Mouse (Mus musculus) heart, embryonic 11.5 days (tissue): Measurements from ENCODE around the gene Ubqln4. TPM values are rescaled to one million over a fixed set of nuclear protein-coding genes. Genes with fewer than 3 reads are reported as not detected.

Source experiments
- ATAC-seq: fragments of 200-750 bp; cut with Nextera tagmentation; replicated peaks from 2 replicates; pipeline ENCODE4 v1.8.0; 2017; ENCODE audit warnings: moderate library complexity; ENCODE audit not compliant: insufficient number of reproducible peaks, low FRiP score, low TSS enrichment
- H3K27ac ChIP-seq: fragments of 300-500 bp; sonication (generic); 2 replicates; pipeline ENCODE4 v1.5.1; 2014; ENCODE audit warnings: mild to moderate bottlenecking, low read depth, low read length
- H3K27me3 ChIP-seq: fragments of 300-500 bp; sonication (generic); 2 replicates; pipeline ENCODE4 v1.6.1; 2014; ENCODE audit warnings: mild to moderate bottlenecking, low read length, mixed read lengths; ENCODE audit not compliant: control insufficient read depth, insufficient read depth
- H3K36me3 ChIP-seq: fragments of 300-500 bp; sonication (generic); 2 replicates; pipeline ENCODE4 v1.6.1; 2014; ENCODE audit warnings: mild to moderate bottlenecking, low read length, moderate library complexity, mixed read lengths; ENCODE audit not compliant: control insufficient read depth, insufficient read depth
- H3K4me1 ChIP-seq: fragments of 300-500 bp; sonication (generic); 2 replicates; pipeline ENCODE4 v1.6.1; 2014; ENCODE audit warnings: low read length; ENCODE audit not compliant: control insufficient read depth, insufficient read depth
- H3K4me2 ChIP-seq: fragments of 300-500 bp; sonication (generic); 2 replicates; pipeline ENCODE4 v1.6.1; 2014; ENCODE audit warnings: mild to moderate bottlenecking, moderate library complexity
- H3K4me3 ChIP-seq: fragments of 300-500 bp; sonication (generic); 2 replicates; pipeline ENCODE4 v1.5.1; 2014; ENCODE audit warnings: low read depth, low read length
- H3K9ac ChIP-seq: fragments of 300-500 bp; sonication (generic); 2 replicates; pipeline ENCODE4 v1.6.1; 2014; ENCODE audit warnings: mild to moderate bottlenecking, low read depth, low read length, moderate library complexity
- H3K9me3 ChIP-seq: fragments of 300-500 bp; sonication (generic); replicated peaks from 2 replicates; pipeline ENCODE4 v1.6.1; 2016; ENCODE audit warnings: low read length; ENCODE audit not compliant: control insufficient read depth
- WGBS: fragments of 180-500 bp; shearing (Covaris S2); extraction: QIAGEN DNeasy Blood & Tissue Kit; methylation state at CpG from one replicate; pipeline ENCODE4 v1.1.7; 2014; ENCODE audit not compliant: insufficient replicate concordance; 5-methylcytosine and 5-hydroxymethylcytosine counted together
- polyA plus RNA-seq: library from polyadenylated mRNA; unstranded; fragments of >200 nt; fragmentation: Nextera tagmentation; extraction: Ambion mirVana; gene quantifications from 2 replicates; pipeline ENCODE4 v1.2.1, GENCODE M21; 2014

Gene Ubqln4
- polyA plus RNA-seq, 1 experiment from 2014 or later = 48.8 TPM

DNA sequence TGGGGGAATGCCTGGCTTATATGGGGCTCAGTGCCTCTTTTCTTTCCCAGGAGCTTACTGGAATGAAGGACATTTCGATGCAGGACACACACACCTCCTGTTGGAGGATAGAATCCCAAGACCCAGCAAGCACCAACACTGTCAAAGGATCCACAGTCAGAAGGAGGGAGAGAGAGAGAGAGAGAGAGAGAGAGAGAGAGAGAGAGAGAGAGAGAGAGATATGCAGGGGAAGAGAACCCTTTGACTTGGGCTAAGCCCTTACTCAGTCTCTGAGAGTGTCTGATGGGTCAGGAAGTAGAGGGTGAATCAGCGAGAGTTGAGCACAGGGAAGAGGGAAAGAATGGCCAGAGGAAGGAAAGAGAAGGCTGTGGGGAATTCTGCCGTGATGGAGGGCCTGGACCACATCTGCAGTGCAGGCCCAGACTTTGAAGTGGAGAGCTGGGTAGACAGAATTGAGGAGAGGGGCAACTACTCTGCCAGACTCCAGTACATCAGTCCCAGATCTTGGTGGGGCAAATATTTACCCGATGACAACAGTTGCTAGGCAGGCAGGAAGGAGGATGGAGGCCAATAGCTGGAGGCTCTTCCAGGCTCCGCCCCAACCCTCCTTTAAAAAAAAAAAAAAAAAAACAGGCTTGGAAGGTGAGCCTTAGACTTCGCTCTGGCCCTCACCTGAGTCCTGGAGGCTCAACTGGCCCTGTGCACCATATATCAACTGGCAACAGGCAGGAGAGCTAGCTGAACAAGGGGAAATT, 41.2 kb upstream of the Ubqln4 start:
- Histone ChIP-seq H3K4me3 (no peak overlapping the region), H3K9me3 (no peaks in the 10 kb centered on the region), H3K4me1 (peaks cover 30% of the 10 kb centered on the region), H3K36me3 (no peaks in the 10 kb centered on the region), H3K27ac (peak overlapping the region; percentile 60), H3K27me3 (no peaks in the 10 kb centered on the region), H3K4me2 (no peak overlapping the region), H3K9ac (peak overlapping the region; percentile 22; the same call in 1 of the 2 replicates)
- ATAC-seq = no peak
- 36% methylated on average over 6 of the region's 6 CpGs for WGBS

DNA sequence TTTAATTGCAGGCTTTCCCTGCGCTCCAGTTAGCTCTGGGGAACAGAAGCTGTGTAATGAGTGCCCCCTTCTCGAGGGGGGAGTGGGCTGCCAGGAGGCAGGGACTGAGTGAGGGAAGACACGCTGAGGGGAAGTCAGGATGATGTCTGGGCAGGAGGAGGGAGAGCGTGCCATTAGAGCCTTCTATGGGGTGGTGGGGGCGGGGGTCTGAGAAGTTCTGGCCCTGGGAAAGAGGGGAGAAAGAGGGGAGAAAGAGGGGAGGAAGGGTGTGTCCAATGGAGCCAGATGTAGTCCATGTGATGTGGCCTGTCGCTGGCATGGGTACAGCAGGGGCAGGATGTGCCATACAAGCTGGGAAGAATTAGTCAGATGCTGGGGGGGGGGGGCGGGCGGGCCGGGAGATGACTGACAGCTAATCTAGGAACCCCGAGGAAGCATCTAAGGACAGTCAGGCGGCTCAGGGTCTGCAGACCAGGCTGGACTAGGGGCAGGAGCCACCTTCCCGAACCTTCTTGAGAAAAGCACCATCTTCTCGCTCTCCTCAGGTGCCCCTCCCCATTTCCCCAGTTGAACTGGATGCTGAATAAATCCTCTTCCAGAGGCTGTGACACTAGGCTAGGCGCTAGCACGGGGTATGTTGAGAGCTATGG, 40.5 kb upstream of the Ubqln4 start:
- ATAC-seq = no peak
- H3K9ac ChIP-seq = no peak overlapping the region; the same call in 1 of the 2 replicates
- no peaks in the 10 kb centered on the region for H3K9me3 ChIP-seq
- no peaks in the 10 kb centered on the region for H3K27me3 ChIP-seq
- no peak overlapping the region for H3K4me3 ChIP-seq
- peak overlapping the region; percentile 60 for H3K27ac ChIP-seq
- H3K4me2 ChIP-seq = no peak overlapping the region
- no peaks in the 10 kb centered on the region for H3K36me3 ChIP-seq
- H3K4me1 ChIP-seq = peaks cover 30% of the 10 kb centered on the region
- WGBS = 40% methylated on average over 12 of the region's 15 CpGs

DNA sequence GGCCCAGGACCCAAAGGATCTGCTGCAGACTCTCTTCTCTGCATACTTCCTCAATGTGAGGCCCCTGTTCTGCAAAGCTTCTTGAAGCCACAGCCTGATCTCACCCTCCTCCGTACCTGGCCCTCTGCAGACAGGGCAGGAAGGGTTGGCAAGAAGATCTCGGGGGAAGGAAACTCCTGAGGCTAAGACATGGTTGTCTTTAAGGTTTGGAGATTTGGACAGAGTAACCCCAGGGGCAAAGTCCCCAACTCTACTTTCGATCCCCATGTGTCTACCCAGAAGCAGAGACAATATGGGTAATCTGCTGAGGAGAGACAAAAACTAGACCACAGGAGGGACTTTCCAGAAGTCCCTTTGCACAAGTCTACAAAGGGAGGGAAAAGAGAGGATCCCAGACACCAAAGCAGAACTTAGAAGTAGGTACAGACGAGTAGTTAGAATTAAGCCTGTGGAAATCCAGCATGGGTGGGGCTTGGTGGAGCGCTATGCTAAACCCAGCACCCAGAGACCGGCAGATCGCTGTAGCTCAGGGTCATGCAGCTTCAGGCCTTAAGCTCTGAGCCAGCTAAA, 39.9 kb upstream of the Ubqln4 start:
- H3K27ac ChIP-seq = no peak overlapping the region
- H3K4me2 ChIP-seq = no peak overlapping the region
- no peaks in the 10 kb centered on the region for H3K9me3 ChIP-seq
- H3K4me1 ChIP-seq = peaks cover 30% of the 10 kb centered on the region
- H3K27me3 ChIP-seq = no peaks in the 10 kb centered on the region
- no peak for ATAC-seq
- WGBS = 81% methylated on average over 7 of the region's 7 CpGs
- no peak overlapping the region for H3K4me3 ChIP-seq
- no peak overlapping the region for H3K9ac ChIP-seq
- no peaks in the 10 kb centered on the region for H3K36me3 ChIP-seq

DNA sequence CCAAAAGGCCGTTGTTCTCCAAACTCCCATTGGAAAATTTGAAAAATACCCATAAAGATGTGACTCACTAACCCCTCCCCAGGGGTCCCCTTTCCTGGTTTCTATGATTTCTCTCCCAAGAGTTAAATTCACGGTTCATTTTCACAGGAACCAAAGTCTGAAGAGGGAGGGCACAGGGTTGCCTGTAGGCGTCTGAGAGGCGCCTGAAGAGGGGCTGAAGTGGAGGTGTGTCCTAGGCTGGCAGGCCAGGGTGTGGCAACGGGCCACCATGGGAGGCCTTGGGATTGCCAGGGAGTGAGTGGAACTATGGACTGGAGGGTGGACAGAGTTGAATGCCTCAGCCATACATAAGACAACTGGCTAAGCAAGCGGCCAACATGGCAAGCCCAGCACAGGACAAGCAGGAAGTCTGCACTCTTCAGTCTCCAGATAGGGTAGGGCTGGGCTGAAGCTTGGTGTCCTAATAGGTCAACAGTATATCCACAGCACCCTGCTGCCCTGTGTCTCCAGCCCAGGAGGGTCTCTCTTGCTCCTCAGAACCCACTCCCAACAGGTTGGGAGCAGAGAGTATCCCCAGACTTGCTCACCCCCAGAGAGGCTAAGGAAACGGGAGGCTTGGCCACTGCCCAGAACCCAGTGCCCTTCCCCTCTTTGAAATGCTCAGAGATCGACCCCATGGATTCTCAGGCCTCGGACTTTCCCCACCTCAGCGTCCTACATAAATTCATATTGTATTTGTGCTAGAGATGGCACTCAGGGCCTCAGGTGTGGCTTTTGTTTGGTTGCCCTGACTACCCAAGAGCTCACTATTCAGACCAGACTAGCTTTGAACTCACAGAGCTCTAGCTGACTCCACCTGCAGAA, 39.1 kb upstream of the Ubqln4 start:
- Histone ChIP-seq H3K4me1 (peaks cover 26% of the 10 kb centered on the region), H3K36me3 (no peaks in the 10 kb centered on the region), H3K27ac (no peak overlapping the region), H3K27me3 (no peaks in the 10 kb centered on the region), H3K9me3 (no peaks in the 10 kb centered on the region), H3K9ac (no peak overlapping the region), H3K4me2 (no peak overlapping the region), H3K4me3 (no peak overlapping the region)
- 68% methylated on average over 10 of the region's 10 CpGs for WGBS
- ATAC-seq = no peak; the same call in 1 of the 2 replicates

DNA sequence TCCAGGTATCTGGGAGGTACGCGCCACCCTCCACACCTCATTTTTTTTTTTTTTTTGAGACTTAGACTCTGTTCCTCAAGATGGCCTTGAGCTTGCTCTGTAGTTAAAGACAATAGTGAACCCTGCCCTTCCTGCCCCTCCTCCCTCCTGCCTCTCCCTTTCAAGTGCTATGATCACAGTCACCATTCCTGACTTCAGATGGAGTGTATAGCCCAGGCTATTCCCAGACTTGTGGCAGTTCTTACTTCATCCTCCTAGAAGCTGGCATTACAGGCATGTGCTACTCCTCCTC, 38.5 kb upstream of the Ubqln4 start:
- H3K36me3 ChIP-seq = no peaks in the 10 kb centered on the region
- H3K4me3 ChIP-seq = no peak overlapping the region
- H3K4me1 ChIP-seq = peaks cover 25% of the 10 kb centered on the region
- WGBS = 91% methylated on average over 2 of the region's 2 CpGs
- H3K4me2 ChIP-seq = no peak overlapping the region
- no peak overlapping the region for H3K9ac ChIP-seq
- no peaks in the 10 kb centered on the region for H3K9me3 ChIP-seq
- no peaks in the 10 kb centered on the region for H3K27me3 ChIP-seq
- no peak overlapping the region for H3K27ac ChIP-seq
- ATAC-seq = no peak

DNA sequence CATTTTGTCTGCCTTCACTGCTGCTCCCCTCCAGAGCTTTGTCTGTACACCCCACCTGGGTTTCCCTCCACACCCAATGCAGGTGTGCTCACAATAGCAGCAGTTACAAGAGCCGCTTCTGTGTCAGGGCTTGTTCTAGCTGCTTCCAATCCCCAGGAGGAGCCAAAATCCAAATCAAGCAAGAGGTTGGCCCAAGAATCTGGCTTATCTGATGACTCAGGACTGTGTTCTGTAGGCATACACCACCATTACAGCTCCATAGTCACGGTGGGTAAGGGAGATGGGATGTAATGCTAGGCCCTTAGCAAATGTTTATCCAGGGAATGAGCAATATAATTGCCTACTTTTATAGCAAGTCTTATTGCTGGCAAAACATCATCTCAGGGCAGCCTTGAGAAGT, 37.2 kb upstream of the Ubqln4 start:
- peaks cover 22% of the 10 kb centered on the region for H3K4me1 ChIP-seq
- H3K36me3 ChIP-seq = no peaks in the 10 kb centered on the region
- H3K9me3 ChIP-seq = no peaks in the 10 kb centered on the region
- H3K4me2 ChIP-seq = no peak overlapping the region
- H3K27me3 ChIP-seq = no peaks in the 10 kb centered on the region
- no peak overlapping the region for H3K9ac ChIP-seq
- no peak overlapping the region for H3K27ac ChIP-seq
- ATAC-seq = no peak
- no peak overlapping the region for H3K4me3 ChIP-seq
- 79% methylated on average over 2 of the region's 2 CpGs for WGBS

DNA sequence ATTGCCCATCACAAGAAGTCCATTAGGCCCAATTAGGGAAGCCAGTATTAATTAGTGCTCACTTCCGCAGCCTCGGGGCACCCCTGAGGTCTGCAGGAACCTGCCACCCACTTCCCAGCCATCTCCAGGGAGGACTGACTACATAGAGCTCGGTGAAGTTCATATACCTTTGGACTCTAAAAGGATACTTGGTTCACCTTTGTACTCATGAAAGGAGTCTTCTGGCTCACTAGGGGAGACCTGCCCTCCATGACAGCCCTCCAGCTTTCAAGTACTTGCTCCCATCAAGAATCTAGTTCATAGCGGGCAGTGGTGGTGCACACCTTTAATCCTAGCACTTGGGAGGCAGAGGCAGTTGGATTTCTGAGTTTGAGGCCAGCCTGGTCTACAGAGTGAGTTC, 35.1 kb upstream of the Ubqln4 start:
- Histone ChIP-seq H3K27me3 (no peaks in the 10 kb centered on the region), H3K4me1 (peaks cover 4% of the 10 kb centered on the region), H3K27ac (no peak overlapping the region), H3K4me2 (no peak overlapping the region), H3K36me3 (peaks cover 2% of the 10 kb centered on the region; the same call in 1 of the 2 replicates), H3K9ac (no peak overlapping the region), H3K4me3 (no peak overlapping the region), H3K9me3 (no peaks in the 10 kb centered on the region)
- whole genome bisulfite sequencing = 79% methylated on average over 4 of the region's 4 CpGs
- ATAC-seq = no peak

DNA sequence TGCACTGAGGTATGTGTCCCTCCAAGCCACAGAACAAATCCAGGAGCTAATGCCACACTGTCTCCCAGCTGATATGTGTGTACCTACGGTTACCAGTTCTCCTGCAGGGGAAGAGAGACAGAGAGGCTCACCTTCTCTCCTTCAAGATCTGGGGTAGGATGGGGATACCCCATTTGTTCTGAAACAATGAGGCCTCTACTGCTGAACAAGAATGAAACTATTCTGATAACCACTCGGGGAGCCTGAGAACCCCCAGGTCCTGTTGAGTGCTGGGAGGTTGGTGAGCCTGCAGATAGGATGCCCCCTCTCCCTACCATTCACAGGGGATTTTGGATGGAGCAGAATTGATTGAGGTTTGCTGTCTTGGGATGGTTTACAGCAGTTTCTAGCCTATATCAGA, 33.5 kb upstream of the Ubqln4 start:
- no peak for ATAC-seq
- Histone ChIP-seq H3K4me1 (no peaks in the 10 kb centered on the region), H3K9ac (no peak overlapping the region), H3K4me2 (no peak overlapping the region), H3K27ac (no peak overlapping the region), H3K9me3 (no peaks in the 10 kb centered on the region), H3K27me3 (no peaks in the 10 kb centered on the region), H3K36me3 (peaks cover 4% of the 10 kb centered on the region), H3K4me3 (no peak overlapping the region)
- 71% methylated on average over 2 of the region's 2 CpGs for WGBS
